In genomic region chr11:118648369-118648768, GRCm38 (mm10) we compare ENCODE assay signal across 8 mouse cellular contexts.
A peak's percentile ranks its signal among the peaks of the same experiment; 100 is the strongest.
DNase-seq lines count a peak whose midpoint lies in the region; ATAC-seq and TF ChIP-seq lines count a peak whose summit lies in the region.

No protein-coding gene starts in this region.

- TF ChIP-seq CTCF in olfactory bulb, adult 2 months (IDR thresholded peaks at IDR 0.05; ENCODE audit: insufficient read depth, low read depth, low read length), result 0 out of 2 replicates have a peak, but pooled peaks have one; percentile 18

- H3K4me3 ChIP-seq in olfactory bulb, adult 2 months (ENCODE audit: insufficient read depth, low read depth, low read length), result no peak overlapping the region

- no peak for TF ChIP-seq POLR2A in olfactory bulb, adult 2 months (IDR thresholded peaks at IDR 0.05; ENCODE audit: insufficient read depth, low read depth, low read length)

- 0 out of 2 replicates have a peak, but pooled peaks have one; percentile 14 for ATAC-seq in frontal cortex, adult (ENCODE audit: low TSS enrichment)
- ATAC-seq in hematopoietic stem cell, adult 5-6 weeks (replicated peaks in 1 of 2; ENCODE audit: insufficient read depth in 1 of 2, low FRiP score in 2 of 2, low TSS enrichment in 1 of 2, low read depth in 1 of 2, poor library complexity in 2 of 2, severe bottlenecking in 2 of 2), result peak; percentile 26 to 39; a peak in 1 of 4 replicates

- peaks cover 34% of the 10 kb centered on the region for H3K4me1 ChIP-seq in olfactory bulb, adult 2 months (ENCODE audit: control insufficient read depth, insufficient read depth, low read length)

- H3K27ac ChIP-seq in olfactory bulb, adult 2 months (ENCODE audit: insufficient read depth, low read depth, low read length), result no peak overlapping the region

- DNase-seq in frontal cortex, postnatal 25 days (ENCODE audit: low spot score in 2 of 2), result no peak
- peak; percentile 26 for DNase-seq in right cerebral cortex, postnatal 4 days
- no peak for DNase-seq in right cerebral cortex, postnatal 10 days (ENCODE audit: low spot score in 2 of 2)
- peak; percentile 80 to 83 for DNase-seq in cerebellum, postnatal 14 days
- DNase-seq in frontal cortex, postnatal 10 days (ENCODE audit: low spot score in 2 of 2), result no peak

- WGBS in olfactory bulb, adult 2 months, result 36% methylated on average over 5 of the region's 5 CpGs

Comparison
In these comparisons a context has a peak if more than half of its experiments do, and no peak if none do; other contexts are left out.
1. DNase-seq: peak in right cerebral cortex, postnatal 4 days (single experiment) and cerebellum, postnatal 14 days (2 of 2); none in frontal cortex, postnatal 25 days (0 of 2), right cerebral cortex, postnatal 10 days (0 of 2) and frontal cortex, postnatal 10 days (0 of 2).